Mouse (Mus musculus) forelimb bud, embryonic 11.5 days (tissue): ENCODE measurements at regions not wholly inside any gene's neighbourhood (a gene's known extent, or its start where the extent isn't known, plus 50 kb on each side); places are given as distances from the start of the nearest gene placed in this dataset.
"Not testable (repeated sequence)": the region's sequence is repeated elsewhere in the genome, so short reads cannot be mapped to it uniquely, and the experiment has no call there.

Experiments
- DNase-seq: peaks from one replicate; pipeline ENCODE4 v3.0.0-alpha.2; 2012; ENCODE audit warnings: low read depth, low spot score

- no peak for DNase-seq
These were observed 55.2 kb downstream of the Gm12728 start for GRCm38 (mm10) chr4:105844675-105845466.

GRCm38 (mm10) chr4:105845998-105846989 is 56.6 kb downstream of the Gm12728 start:
- DNase-seq: not testable (repeated sequence)

- no peak for DNase-seq
These were observed 63.4 kb downstream of the Gm12728 start for GRCm38 (mm10) chr4:105853086-105853485.

GRCm38 (mm10) chr4:105859052-105859864 is 69.6 kb downstream of the Gm12728 start:
- no peak for DNase-seq

GRCm38 (mm10) chr4:105860930-105861653 is 71.4 kb downstream of the Gm12728 start:
- DNase-seq: peak; percentile 96

GRCm38 (mm10) chr4:105861654-105862037 is 72.0 kb downstream of the Gm12728 start:
- DNase-seq: no peak

- DNase-seq: no peak
These were observed 80.8 kb downstream of the Gm12728 start for GRCm38 (mm10) chr4:105870512-105870911.

GRCm38 (mm10) chr4:105877246-105877645 is 87.6 kb downstream of the Gm12728 start:
- no peak for DNase-seq

- DNase-seq: peak; percentile 67
These were observed 90.2 kb downstream of the Gm12728 start for GRCm38 (mm10) chr4:105879891-105880290.

- DNase-seq: no peak
These were observed 95.1 kb downstream of the Gm12728 start for GRCm38 (mm10) chr4:105884791-105885190.

- no peak for DNase-seq
These were observed 101.8 kb downstream of the Gm12728 start for GRCm38 (mm10) chr4:105891438-105891837.

GRCm38 (mm10) chr4:105892065-105892464 is 102.4 kb downstream of the Gm12728 start:
- no peak for DNase-seq

- no peak for DNase-seq
These were observed 105.4 kb downstream of the Gm12728 start for GRCm38 (mm10) chr4:105895116-105895515.

- DNase-seq: no peak
These were observed 108.6 kb downstream of the Gm12728 start for GRCm38 (mm10) chr4:105898054-105898847.

- peak; percentile 64 for DNase-seq
These were observed 115.2 kb downstream of the Gm12728 start for GRCm38 (mm10) chr4:105904896-105905295.

- no peak for DNase-seq
These were observed 116.7 kb downstream of the Gm12728 start for GRCm38 (mm10) chr4:105906411-105906810.

GRCm38 (mm10) chr4:105907611-105908010 is 117.9 kb downstream of the Gm12728 start:
- no peak for DNase-seq

GRCm38 (mm10) chr4:105908281-105908680 is 118.6 kb downstream of the Gm12728 start:
- no peak for DNase-seq

GRCm38 (mm10) chr4:105909272-105909671 is 119.6 kb downstream of the Gm12728 start:
- DNase-seq: no peak

- no peak for DNase-seq
These were observed 121.0 kb downstream of the Gm12728 start for GRCm38 (mm10) chr4:105910666-105911065.
